Mouse (Mus musculus) fibroblast of lung, adult 2 months (primary cell): ENCODE measurements around the gene Cmss1.

Experiments used
- DNase-seq: peaks from one replicate; pipeline ENCODE4 v3.0.0-alpha.2; 2011; ENCODE audit warnings: low read depth

Gene Cmss1

DNA sequence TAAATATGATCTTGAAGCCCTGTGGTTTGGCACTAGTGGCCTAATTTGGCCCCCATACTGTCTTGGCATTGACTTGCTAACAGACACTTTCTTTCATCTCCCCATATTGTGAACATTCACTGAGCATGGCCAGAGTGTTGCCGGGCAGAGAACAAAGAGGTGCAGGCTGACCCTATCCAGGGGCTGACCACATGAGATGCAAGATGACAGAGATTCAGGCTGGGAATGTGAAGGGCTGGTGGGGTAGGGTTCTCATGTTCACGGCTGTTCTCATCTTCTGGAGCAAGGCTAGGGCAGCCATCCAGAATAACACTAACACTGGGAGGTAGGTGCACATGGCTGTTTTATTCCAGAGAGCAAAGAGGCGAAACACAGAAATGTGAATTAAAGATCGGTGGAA, 92.3 kb downstream of the Cmss1 start:
- DNase-seq, result no peak

DNA sequence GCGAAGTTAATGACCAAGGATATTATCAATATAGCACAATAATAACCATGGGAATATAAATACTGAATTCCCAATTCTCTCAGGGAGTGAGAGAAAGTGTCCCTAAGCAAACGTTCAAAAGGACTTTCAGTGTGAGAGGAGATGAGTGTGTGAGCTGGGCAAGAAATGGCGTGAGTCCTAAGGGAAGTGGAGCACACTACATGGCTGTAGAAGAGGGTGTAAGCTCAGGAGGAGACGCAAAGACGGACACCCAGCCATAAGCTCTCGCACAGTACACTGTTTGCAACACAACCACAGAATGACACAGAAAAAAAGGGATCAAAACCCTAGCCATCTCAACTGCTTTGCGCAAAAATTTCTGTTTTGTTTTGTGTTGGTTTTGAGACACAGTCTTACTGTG, 93.1 kb downstream of the Cmss1 start:
- DNase-seq, result no peak

DNA sequence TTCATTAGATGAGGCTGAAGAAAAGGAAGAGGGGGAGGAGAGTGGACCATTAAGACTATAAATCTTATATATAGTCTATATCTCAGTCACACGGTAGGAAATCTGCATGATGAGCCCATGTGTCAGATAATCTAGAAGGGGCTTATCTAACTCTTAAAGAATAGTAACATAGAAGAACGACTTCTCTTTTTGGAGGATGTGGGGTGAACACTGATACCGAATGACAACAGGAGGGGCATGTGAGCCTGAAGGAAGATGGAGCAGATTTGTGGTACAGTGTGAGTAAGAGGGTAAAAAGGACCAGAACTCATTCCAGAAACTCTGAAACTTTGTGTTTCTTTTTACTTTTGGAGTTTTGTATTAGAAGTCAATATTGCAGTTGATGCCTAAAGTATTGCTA, 97.6 kb downstream of the Cmss1 start:
- no peak for DNase-seq

DNA sequence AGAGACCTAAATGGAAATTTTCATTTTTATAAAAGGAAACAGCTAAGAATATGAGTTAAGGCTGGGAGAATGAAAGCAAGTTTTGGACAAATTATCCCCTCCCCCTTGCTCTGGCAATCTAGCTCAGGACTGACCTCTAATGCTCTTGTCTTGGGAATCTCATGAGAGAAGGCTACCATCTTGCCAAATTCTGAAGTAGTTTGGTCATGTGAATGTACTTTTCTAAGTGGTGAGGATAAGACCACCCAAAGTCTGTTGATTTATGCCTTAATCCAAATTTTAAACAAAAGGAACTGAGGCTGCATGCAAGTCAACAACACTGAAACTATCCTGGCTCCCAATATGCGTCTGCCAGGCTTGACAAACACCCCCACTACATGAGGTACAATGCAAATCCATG, 98.3 kb downstream of the Cmss1 start:
- DNase-seq, result no peak

DNA sequence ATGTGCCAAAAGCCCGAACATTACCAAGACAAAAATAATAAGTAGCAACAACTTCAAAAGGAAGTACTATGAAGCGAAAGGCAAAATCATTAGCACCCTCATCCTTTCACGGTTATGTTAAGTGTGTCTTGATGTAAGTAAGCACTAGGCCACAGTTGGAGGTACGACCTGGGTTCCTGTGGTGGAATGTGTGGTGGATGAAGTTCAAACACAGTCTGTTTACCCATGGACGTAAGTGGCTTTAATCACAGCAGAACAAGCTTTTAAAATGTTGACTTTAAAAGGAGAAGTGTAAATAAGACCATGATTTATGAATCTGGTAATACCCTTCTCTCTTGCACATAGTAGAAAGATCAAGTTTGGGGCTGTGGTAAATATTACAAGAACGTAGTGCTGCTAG, 100.5 kb downstream of the Cmss1 start:
- DNase-seq, result no peak

DNA sequence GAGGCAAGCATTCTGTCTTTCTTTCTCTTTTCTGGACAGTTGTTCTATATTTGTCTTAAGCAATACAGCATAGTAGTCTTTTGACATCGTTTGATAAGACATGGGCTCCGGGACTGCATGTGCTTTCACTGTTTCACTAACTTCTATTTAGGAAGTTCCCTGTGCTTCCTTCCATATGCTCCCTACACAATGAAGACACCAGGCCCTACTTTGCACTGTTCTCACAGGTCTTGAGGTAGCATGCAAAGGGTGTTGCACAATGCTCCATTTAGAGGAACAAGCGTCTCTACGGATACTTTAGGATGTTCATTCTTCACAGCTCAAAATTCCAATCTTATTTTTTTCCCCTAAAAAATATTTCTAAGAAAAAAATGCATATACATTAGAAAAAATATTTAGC, 101.9 kb downstream of the Cmss1 start:
- DNase-seq, result no peak

DNA sequence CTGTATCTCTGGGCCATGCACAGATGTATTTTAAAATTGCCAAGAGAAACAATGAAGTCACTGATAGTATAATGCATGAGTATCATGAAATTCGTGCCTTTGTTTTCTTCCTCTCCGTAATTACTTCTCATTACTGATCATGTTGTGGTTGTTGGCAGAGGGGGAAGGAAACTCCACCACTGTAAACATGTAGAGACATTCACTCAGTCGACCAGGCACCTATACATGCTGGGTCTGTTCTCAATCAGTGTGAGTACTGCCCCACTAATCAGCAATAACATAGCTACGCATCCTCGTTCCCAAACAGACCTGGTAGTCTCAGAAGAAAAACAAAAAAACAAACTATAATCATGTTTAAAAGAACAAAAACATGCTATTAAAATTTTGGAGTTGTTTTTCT, 103.9 kb downstream of the Cmss1 start:
- no peak for DNase-seq

DNA sequence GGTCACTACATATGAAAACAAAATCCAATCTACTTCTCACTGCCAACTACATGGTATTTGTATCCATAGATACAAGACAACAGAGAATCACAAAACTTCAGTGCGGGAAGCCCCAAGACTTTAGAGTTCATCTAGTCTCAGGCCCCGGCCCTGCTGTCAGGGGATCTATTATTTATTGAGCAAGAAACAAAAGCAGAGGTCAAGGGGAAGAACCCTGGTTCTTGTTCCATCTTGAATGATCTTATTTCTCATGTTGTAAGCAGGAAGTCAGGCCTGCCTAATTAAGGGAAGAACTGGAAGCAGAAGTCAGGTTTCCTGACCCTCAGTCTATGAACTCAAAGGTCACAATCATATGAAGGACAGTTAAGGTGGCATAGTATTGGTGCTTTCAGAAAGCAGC, 104.4 kb downstream of the Cmss1 start:
- DNase-seq, result no peak

DNA sequence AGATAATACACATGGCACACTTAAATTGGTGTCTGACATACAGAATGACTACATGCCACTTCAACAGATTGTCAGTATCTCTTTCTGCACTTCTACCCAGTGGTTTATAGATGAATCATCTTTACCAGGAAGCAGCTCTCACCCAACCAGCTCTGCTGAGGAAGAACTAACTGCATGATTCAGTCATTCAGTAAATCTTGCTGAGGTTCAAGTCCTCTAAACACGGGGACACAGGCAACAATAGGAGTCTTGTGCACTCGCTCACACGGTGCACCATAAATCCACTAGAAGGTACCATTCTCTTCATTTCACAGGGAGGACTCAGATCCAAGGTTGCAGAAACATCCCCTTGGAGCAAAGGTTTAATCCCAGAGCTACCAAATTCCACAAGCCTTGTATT, 105.8 kb downstream of the Cmss1 start:
- no peak for DNase-seq

DNA sequence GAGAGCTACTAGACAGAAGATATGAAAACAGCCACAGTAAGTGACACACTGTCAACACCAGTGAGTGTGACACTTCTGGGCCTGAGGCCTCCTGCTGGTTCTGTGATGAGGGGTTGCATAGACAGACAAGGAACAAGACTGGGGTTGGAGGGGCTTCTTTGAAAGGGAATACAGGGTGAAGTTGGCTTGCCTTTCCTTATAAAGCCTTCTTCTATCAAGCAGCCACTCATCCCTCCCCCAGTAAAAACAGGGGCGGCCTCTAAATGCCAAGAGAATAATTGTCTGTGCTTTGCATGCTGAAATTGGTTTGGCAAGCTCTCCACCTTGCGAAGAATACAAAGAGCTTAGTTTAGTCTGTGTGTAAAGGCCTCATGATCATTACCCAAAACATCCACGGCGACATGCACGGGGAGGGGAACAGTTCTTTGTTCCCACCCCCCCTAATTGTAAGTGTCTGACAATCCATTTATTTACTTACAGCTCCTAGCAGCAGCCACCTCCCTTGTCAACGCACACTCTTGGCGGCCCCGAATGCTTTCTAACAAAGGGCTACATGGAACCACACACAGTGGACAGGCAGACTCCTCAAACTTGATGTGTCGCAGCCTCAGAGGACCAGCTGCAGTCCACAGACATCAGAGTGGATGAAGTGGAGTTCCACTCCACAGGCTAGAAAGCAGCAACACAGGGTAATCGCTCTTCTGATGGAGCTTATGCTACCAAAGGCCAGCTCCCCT, 110.1 kb downstream of the Cmss1 start:
- peak; percentile 48 for DNase-seq

DNA sequence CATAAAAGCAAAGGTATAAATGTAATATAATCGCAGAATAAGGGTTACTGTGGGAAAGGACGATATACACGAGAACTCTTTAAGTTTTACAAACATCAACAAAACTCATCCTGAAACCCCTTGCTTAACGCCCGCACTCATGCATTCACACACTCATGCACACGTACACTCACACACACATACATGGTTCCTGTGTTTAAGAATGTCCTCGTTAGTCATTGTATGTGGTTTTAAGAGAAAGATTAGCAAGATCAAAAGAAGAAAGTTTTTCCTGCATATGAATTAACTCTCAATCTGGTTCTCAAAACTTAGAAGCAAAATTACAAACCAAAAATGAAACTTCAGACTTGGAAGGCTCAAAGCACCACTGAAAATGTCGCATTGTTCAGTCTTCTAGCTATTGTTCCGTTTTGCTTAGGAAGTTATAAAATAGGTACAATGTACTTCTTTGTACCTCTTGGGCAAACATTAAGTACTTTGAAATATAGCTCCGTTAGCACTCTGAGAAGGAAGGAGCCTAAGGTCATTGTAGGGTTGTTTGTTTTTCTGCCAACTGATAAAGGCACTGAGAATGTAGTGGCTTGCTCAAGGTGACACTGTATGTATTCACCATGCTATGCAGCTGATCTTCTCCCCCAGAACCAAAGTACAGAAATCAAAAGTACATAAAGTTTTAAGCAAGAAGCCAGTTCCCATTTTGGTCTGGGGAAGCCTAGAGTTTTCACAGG, 111.0 kb downstream of the Cmss1 start:
- DNase-seq, result no peak

DNA sequence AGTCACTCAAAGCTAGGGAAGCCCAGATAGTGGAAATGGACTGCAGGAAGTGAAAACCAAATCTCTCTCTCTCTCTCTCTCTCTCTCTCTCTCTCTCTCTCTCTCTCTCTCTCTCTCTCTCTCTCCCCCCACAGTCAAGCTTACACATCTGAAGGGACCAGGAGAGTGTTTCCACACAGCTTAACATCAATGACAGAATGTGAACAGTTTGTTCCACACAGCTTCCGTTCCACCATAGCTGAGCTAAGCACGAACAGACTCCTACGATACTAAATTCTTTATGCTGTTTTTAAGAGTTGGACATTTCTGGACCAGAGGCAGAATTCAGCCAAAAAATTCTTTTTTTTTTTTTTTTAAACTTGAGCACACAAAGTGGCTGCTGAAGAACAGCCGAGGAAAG, 114.8 kb downstream of the Cmss1 start:
- DNase-seq, result no peak

DNA sequence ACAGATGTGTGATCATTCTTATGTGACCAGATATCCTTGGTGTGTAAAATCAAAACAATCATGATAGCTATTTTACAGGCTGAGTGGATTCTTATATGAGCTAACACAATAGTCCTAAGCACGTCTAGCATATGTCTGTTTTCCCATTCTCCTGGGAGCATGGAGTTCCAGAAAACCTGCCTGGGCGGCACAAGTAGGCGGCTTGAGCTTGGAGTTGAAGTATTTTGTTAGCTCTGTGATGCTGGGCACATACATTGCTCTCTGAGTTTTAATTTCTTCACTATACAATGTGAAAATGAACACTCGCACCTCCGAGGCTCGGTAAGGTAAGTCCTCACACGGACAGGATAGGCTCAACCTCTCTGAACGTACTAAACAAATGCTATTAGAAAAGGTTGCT, 116.0 kb downstream of the Cmss1 start:
- DNase-seq, result no peak

DNA sequence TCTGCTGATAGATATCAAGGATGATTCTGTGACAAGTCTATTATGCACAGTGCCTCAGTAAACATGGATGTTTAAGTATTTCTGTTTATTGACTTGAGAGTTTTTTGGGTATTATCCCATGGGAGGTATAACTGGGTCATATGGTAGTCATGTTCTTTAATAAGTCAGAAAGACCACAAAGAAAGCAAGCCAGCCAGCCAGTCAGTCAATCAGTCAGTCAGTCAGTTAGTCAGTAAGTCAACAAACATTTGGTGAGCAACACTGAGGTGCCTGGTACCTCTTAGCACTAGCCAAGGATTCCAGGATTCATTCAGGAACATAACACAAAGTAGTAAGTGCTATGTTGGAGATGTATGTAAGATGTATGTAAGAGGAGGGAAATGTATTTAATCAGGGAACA, 118.0 kb downstream of the Cmss1 start:
- no peak for DNase-seq

DNA sequence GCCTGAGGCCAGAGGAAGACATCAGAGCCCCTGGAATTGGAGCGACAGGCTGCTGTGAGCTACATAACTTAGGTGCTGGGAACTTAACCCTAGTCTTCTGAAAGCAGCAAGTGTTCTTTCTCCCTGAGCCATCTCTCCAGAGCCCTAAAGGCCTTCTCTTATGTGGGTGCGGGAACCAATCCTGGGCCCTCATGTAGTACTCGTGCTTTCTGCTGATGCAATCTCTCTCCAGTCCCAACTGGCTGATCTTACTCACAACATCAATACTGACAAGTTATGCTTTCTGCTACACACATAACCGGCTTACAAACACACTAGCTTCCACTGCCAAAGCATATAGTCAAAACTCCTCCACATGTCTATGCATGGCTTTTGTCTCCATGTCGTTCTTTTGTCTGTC, 120.4 kb downstream of the Cmss1 start:
- DNase-seq, result no peak

DNA sequence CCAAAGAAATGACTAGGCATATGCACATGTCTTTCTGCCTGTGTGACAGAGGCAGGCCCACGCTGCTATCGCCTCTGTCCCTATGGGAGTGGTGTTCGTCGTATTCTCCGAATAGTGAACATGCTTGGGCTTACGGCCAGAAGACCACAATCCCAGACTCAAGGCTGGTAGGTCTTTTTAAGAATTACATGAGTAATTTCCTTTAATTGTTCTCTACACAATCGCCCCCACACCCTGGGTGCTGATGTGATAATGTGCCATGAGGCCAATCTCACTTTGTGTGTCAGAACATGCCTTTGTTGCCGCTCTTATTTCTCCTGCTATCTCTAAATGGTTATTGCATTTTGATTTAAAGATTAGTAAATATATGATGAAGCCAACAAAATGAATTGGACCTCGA, 121.4 kb downstream of the Cmss1 start:
- DNase-seq, result no peak

DNA sequence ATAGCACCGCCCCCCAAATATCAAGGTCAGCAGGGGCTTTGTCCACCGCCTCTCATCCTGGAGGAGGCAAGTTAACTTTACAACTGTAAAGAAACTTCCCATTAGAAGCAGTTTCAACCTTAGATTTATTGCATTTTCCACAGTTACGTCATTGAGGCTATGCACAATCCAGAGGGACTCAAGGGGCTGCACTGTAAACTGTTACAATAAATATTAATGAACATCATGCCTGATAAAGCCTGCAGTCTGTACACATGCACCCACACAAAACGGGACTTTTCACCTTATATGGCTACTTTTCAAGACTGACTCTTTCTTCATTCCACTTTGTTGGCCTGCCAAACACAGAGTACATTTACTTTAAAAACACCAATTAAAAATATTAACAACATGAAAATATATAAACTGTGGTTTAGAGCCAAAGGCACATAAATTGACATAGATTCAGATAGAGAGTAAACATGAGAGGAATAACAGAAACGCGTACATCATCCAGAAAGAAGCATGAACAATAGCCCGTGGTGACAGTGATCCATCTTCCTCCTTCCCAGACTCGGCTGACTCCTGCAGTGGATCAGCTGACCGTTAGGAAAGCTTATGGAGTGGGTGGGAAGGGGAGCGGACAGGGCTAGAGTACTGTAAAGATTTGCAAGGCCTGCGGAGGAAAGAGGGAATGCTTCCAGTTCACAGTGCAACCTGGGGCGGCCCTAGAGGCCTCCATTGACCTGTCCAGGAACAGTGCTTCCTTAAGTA, 122.4 kb downstream of the Cmss1 start:
- DNase-seq, result no peak

DNA sequence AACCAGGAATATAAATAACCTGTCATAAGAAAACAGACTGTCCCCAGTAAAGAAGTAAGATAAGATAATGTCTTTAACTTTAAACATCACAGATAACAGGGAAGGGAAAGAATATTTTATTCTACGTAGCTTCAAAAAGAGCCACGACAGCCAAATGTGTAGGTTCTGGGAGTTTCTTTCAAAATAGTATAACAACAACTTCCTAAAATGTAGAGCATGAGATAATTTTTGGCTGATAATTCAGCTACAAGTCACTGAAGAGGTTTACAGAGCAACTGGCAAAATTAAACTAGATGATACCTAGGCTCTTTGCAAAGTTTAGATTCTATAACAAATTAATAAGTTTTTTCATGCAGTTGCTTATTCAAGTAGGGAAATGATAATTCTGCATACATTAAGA, 123.2 kb downstream of the Cmss1 start:
- DNase-seq, result no peak

DNA sequence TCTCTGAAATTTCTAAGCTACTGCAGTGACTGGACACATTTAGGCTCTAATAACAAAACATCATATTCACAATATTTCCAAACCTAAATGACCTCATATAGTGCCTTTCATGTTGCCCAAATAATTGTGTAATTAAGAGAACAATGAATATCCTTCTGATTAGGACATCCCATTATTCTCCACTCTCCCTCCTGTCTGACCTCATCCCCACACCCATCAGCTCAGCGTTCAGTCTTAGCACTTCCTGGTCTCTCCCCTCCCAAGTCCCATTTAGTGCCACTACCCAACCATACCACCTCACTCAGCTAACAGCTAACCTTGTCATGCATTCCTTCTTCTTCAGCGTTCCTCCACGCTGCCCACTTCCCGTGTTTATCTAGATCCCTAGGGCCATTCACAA, 123.8 kb downstream of the Cmss1 start:
- DNase-seq, result no peak

DNA sequence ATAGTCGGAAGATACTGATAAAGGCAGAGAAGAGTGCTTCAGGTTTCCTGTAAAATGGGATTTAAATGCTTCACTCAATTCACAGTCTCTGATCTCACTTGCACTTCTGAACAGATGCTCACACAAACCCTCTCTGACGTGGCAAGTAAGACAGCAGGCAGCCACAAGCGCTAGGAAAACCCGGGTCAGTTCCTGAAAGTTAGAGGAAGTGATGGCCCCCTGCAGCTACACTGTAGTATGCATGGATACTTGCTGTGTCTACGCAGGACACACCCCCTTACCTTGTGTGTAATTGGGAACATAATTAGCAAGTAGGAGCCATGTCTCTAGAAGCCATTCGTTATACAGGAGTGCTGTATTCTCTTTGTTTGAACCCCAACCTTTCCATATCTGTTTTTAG, 124.4 kb downstream of the Cmss1 start:
- no peak for DNase-seq

DNA sequence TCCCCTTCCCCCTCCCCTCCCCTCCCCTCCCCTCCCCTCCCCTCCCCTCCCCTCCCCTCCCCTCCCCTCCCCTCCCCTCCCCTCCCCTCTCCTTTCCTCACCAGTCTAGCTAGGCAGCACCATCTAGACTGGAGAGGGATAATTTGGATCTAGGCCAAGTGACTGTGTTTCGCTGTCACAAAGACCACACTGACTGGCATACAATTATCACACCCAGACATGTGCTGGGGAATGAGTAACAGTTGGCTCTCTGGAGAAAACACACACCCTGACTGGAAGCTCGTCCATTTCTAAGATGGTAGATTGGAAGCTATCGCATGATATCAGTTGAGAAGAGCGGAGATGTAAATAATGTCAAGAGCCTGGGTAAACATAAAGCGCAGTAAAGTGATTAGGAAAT, 126.9 kb downstream of the Cmss1 start:
- no peak for DNase-seq

DNA sequence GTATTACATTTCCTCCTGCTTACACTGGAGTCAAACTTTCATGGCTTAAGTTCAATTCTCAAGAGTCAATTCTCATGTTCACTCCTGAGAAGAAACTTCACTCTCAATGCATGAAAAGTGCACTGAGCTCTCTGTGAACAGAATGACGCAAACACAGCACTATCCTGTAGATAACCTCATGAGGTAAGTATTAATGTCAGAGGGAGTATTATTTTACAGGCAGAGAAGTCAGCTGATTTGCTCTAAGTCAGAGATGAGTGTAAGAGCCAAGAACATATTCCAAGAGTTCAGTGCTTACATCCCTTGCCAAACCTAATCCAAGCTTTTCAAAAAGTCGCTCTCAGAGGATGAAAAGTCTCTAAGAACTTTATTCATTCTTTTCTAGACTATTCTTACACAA, 128.2 kb downstream of the Cmss1 start:
- peak; percentile 56 for DNase-seq

DNA sequence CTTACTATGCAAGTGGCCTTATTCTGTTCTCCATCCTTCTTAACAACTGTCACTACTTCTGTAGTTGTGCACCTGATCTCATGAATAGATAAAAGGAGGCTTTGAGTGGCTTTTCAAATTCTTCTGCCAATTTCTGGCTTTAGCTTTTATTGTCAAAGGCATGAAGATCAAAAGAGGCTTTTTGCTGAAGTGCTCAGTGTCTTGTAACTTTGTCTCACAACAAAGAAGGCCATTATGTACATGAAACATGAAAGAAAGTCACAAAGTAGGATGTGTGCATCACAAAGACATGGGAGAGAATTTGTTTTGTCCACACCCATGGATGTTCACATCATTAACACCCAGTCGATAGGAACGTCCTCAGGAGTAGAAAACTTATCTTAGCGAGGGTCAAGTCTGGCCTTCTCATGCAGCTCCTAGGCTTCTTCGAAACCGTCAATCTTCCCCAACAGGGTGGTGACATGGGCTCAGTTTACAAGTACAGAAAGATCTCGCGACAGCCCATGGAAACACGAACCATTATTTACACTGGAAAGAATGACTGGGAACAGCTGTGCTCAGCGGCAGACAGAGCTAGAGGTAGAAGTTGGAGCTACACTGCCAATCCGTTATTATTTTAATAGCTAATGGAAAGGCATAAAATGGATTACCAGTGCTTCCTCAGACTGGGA, 133.1 kb downstream of the Cmss1 start:
- no peak for DNase-seq
